Mouse (Mus musculus): ENCODE measurements around the gene Cdkl4. TPM values are rescaled to one million over a fixed set of nuclear protein-coding genes. Genes with fewer than 3 reads are reported as not detected.
"Not testable (repeated sequence)": the region's sequence is repeated elsewhere in the genome, so short reads cannot be mapped to it uniquely, and the experiment has no call there.

The Cdkl4 gene
- polyA plus RNA-seq, 1 experiment from 2014 or later, result 0.04 TPM

GRCm38 (mm10) chr17:80579089-80579488 lies 1.5 kb upstream of the Cdkl4 start:
- no peak for ATAC-seq
- no peaks in the 10 kb centered on the region for H3K27me3 ChIP-seq
- in situ Hi-C loops (cut with MboI; ENCODE audit: low pct_unique_long_range_greater_than_20kb), result no loop called here
- no peak for TF ChIP-seq CTCF (IDR thresholded peaks at IDR 0.05)
- CTCF ChIA-PET, result no interaction called here
- POLR2A ChIA-PET, result no interaction called here
- DNase-seq (ENCODE audit: low read depth, low spot score), result no peak

DNA sequence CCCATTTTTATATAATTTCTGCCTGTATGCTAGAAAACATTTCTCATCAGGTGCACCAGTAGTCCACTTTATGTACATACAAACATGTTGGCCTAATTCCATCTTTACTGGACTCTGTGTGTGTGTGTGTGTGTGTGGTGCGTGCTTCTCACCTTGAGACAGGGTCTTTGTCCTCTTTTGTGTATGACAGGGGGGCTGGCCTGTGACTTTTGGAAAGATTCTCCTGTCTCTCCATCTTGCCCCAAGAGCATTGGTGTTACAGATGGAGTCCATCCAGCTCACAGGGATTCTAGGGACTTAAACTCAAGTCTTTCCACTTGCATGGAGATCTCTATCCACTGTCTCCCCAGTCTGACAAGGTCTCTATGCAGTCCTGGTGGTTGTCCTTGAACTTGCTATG lies 428 bp upstream of the Cdkl4 start:
- in situ Hi-C loops (cut with MboI; ENCODE audit: low pct_unique_long_range_greater_than_20kb), result no loop called here
- ATAC-seq (no peak), DNase-seq (ENCODE audit: low read depth, low spot score) (no peak)
- ChIA-PET CTCF (no interaction called here), POLR2A (no interaction called here)
- no peak for TF ChIP-seq CTCF (IDR thresholded peaks at IDR 0.05)
- no peaks in the 10 kb centered on the region for H3K27me3 ChIP-seq

DNA sequence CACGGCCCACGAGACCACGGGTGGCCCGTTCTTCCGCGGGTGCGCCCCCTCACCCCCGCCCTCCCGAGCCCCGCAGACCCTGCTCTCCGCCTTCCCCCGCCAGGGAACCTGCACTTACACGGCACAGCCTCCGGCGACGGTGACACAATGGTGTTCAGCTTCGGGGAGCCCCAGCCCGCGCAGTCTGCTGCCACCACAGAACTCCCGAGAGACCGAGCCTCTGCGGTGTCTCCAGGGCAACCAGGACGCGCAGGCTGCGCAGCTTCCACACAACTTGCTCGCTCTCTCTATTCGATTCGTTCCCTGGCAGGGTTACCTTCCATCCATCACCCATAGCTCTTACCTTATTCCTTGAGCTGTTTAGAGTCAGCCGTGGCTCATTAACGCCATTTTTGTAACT lies 399 bp downstream of the Cdkl4 start:
- POLR2A ChIA-PET, result no interaction called here
- ATAC-seq (no peak), DNase-seq (ENCODE audit: low read depth, low spot score) (no peak)
- in situ Hi-C loops (cut with MboI; ENCODE audit: low pct_unique_long_range_greater_than_20kb), result no loop called here
- no peak for TF ChIP-seq CTCF (IDR thresholded peaks at IDR 0.05)
- H3K27me3 ChIP-seq, result no peaks in the 10 kb centered on the region
- CTCF ChIA-PET, result no interaction called here

GRCm38 (mm10) chr17:80575008-80575407 lies 2.6 kb downstream of the Cdkl4 start:
- in situ Hi-C loops (cut with MboI; ENCODE audit: low pct_unique_long_range_greater_than_20kb), result no loop called here

DNA sequence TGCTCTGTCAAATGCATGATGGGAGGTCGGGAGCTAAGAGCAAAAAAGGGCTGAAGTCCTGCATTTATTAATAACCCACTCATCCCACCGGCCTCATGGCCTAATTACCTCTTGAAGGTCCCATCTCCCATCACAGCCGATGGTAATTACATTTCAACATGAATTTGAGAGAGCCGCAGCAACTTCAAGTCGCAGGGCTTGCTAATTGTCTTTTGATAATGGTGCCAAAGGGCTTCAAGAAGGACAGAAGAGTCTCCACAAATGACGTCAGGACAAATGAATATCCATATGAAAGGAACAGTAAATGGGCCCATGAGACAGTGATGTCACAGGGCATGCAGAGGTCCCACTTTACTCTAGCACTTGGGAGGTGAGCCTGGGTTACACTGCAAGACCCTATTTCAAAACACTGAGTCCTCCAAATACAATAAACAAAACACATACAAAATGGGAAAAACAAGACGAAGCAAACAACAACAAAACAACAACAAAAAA lies 3.1 kb downstream of the Cdkl4 start:
- POLR2A ChIA-PET, result interaction anchor here (1.1 kb wide), 1 partner anchor 436 kb away, joined by 3 read pairs; no protein-coding TSS in a partner anchor
- DNase-seq (ENCODE audit: low read depth, low spot score), result no peak
- in situ Hi-C loops (cut with MboI; ENCODE audit: low pct_unique_long_range_greater_than_20kb), result no loop called here
- CTCF ChIA-PET, result interaction anchor here (1.3 kb wide), 1 partner anchor 10 kb away, joined by 5 read pairs; no protein-coding TSS in a partner anchor
- ATAC-seq, result no peak
- TF ChIP-seq CTCF (IDR thresholded peaks at IDR 0.05), result no peak
- no peaks in the 10 kb centered on the region for H3K27me3 ChIP-seq

More at GRCm38 (mm10) chr17:80575008-80575407, 2.6 kb downstream of the Cdkl4 start:
- ATAC-seq (no peak), DNase-seq (ENCODE audit: low read depth, low spot score) (no peak)
- H3K27me3 ChIP-seq, result no peaks in the 10 kb centered on the region
- ChIA-PET POLR2A (no interaction called here), CTCF (interaction anchor here (1.3 kb wide), 1 partner anchor 10 kb away, joined by 5 read pairs; no protein-coding TSS in a partner anchor)
- TF ChIP-seq CTCF (IDR thresholded peaks at IDR 0.05), result no peak

DNA sequence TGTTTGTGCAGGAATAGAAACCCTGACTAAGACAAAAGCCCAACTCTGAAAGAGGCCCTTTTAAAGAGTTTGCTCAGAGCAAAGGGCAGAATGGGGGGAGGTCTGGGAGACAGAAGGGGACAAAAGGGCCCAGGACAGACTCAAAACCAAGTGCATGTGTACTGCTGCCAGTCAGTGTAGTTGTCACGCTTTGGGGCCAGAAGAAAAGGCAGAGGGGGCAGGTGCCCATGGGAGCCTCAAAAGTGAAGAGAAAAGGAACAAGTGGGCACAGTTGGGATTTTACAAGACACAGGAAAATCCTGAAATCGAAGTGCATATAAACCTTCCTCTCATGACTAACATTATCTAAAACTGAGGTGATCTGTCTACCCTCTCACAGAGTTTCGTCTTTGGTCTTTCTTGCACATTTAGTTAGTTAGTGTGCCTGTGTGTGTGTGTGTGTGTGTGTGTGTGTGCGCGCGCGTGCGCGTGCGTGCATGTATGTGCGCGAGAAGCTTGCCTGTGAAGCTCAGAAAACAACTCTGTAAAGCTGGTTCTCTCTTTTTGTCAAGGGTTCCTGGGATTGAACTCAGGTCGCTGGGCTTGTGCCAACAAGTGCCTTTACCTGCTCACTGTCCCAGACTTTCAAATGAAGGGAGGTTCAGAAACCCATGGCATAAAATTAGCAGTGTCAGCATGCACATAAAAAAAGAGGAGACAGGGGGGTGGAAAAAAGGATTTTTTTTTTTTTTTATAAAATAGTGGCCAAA lies 5.3 kb downstream of the Cdkl4 start:
- POLR2A ChIA-PET, result no interaction called here
- no peak for TF ChIP-seq CTCF (IDR thresholded peaks at IDR 0.05)
- DNase-seq (ENCODE audit: low read depth, low spot score), result no peak
- no peaks in the 10 kb centered on the region for H3K27me3 ChIP-seq
- CTCF ChIA-PET, result interaction anchor here (1.4 to 1.5 kb wide), 2 partner anchors 10 to 443 kb away, joined by 3 read pairs; no protein-coding TSS in a partner anchor
- ATAC-seq, result no peak
- in situ Hi-C loops (cut with MboI; ENCODE audit: low pct_unique_long_range_greater_than_20kb), result no loop called here

GRCm38 (mm10) chr17:80571460-80571859 lies 6.2 kb downstream of the Cdkl4 start:
- TF ChIP-seq CTCF (IDR thresholded peaks at IDR 0.05), result no peak
- DNase-seq (ENCODE audit: low read depth, low spot score) (no peak), ATAC-seq (no peak)
- ChIA-PET CTCF (interaction anchor here (1.4 to 1.5 kb wide), 2 partner anchors 9 to 444 kb away, joined by 3 read pairs; no protein-coding TSS in a partner anchor), POLR2A (no interaction called here)
- in situ Hi-C loops (cut with MboI; ENCODE audit: low pct_unique_long_range_greater_than_20kb), result no loop called here
- H3K27me3 ChIP-seq, result no peaks in the 10 kb centered on the region

GRCm38 (mm10) chr17:80569718-80570117 lies 7.9 kb downstream of the Cdkl4 start:
- in situ Hi-C loops (cut with MboI; ENCODE audit: low pct_unique_long_range_greater_than_20kb); ATAC-seq; H3K27me3 ChIP-seq; DNase-seq (ENCODE audit: low read depth, low spot score): not testable (repeated sequence)
- peak; percentile 68 for TF ChIP-seq CTCF (IDR thresholded peaks at IDR 0.05)
- ChIA-PET POLR2A (interaction anchor here (0.5 kb wide), 1 partner anchor 155 kb away, joined by 3 read pairs; no protein-coding TSS in a partner anchor), CTCF (interaction anchor here (1.0 to 1.6 kb wide), 3 partner anchors 11 to 447 kb away, joined by 3 to 9 read pairs (median 4); no protein-coding TSS in a partner anchor)

GRCm38 (mm10) chr17:80568842-80569601 lies 8.6 kb downstream of the Cdkl4 start:
- DNase-seq (ENCODE audit: low read depth, low spot score), result no peak
- TF ChIP-seq CTCF (IDR thresholded peaks at IDR 0.05), result no peak
- in situ Hi-C loops (cut with MboI; ENCODE audit: low pct_unique_long_range_greater_than_20kb), result no loop called here
- no peak for ATAC-seq
- CTCF ChIA-PET, result interaction anchor here (1.0 to 1.6 kb wide), 3 partner anchors 10 to 447 kb away, joined by 3 to 9 read pairs (median 4); no protein-coding TSS in a partner anchor
- no peaks in the 10 kb centered on the region for H3K27me3 ChIP-seq
- POLR2A ChIA-PET, result no interaction called here

- CTCF ChIA-PET, result no interaction called here
- DNase-seq (ENCODE audit: low read depth, low spot score), result no peak
- in situ Hi-C loops (cut with MboI; ENCODE audit: low pct_unique_long_range_greater_than_20kb), result no loop called here
- no peak for TF ChIP-seq CTCF (IDR thresholded peaks at IDR 0.05)
- POLR2A ChIA-PET, result no interaction called here
- ATAC-seq, result no peak
- no peaks in the 10 kb centered on the region for H3K27me3 ChIP-seq
These were observed 9.2 kb downstream of the Cdkl4 start for GRCm38 (mm10) chr17:80568441-80568840.

GRCm38 (mm10) chr17:80564611-80564924 lies 13.0 kb downstream of the Cdkl4 start:
- no peaks in the 10 kb centered on the region for H3K27me3 ChIP-seq
- peak; percentile 52 for TF ChIP-seq CTCF (IDR thresholded peaks at IDR 0.05)
- DNase-seq (ENCODE audit: low read depth, low spot score), result no peak
- POLR2A ChIA-PET, result no interaction called here
- CTCF ChIA-PET, result interaction anchor here (1.0 to 1.8 kb wide), 2 partner anchors 10 to 190 kb away, joined by 3 to 5 read pairs; no protein-coding TSS in a partner anchor
- in situ Hi-C loops (cut with MboI; ENCODE audit: low pct_unique_long_range_greater_than_20kb), result loop anchor here (5.0 kb wide), 1 partner anchor 453 kb away; no protein-coding TSS in a partner anchor
- ATAC-seq, result no peak

DNA sequence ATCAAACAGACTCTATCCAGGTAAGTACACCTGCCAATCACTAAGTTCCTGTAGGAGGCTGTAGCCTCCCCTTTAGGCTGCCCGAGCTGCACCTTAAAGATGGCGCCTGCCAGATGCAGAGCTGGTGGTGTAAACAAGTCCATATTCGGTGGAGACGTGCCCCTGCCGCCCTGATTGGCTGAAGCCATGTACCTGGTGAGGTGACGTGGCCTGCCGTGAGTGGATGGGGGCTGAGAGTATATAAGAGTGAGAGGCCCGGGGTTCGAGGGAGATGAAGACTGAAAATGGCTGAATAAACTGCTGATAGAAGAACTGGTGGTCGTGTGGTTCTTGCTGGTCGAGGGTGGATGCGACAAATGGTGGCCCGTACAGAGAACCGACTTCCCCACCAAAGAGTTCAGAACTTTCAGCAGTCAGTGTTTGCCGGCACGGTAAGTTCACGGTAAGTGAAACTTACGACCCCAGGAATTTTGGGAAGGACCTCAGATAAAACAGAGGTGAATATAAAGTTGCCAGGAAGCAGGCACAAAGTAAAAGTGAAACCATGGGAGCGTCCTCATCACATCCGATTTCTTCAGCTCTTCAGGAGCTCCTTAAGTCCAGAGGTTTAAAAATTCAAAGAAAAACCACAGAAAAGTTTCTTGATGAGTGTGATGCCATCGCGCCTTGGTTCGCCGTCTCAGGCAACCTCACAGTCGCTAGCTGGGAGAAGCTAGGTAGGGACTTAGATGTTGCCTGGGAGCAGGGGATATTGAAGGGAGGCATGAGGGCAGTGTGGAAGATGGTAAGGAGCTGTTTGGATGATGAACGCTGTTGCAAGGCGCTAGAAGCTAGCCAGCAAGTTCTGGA lies 13.6 kb downstream of the Cdkl4 start:
- ATAC-seq; H3K27me3 ChIP-seq; DNase-seq (ENCODE audit: low read depth, low spot score): not testable (repeated sequence)
- in situ Hi-C loops (cut with MboI; ENCODE audit: low pct_unique_long_range_greater_than_20kb), result loop anchor here (5.0 kb wide), 1 partner anchor 453 kb away; no protein-coding TSS in a partner anchor
- ChIA-PET CTCF (interaction anchor here (1.0 to 2.3 kb wide), 5 partner anchors 10 to 273 kb away, joined by 3 to 7 read pairs (median 5); partner anchors contain the start of genes Dhx57 and Morn2), POLR2A (interaction anchor here (1.4 kb wide), 1 partner anchor 83 kb away, joined by 3 read pairs; the partner anchor contains the start of gene Sos1)
